Mouse (Mus musculus): ENCODE data around the gene Nms. TPM values are rescaled to one million over a fixed set of nuclear protein-coding genes. Genes with fewer than 3 reads are reported as not detected.

Nms gene
- total and polyA plus RNA-seq, 3 experiments, result not detected

GRCm38 (mm10) chr1:38903985-38904384 lies 35.0 kb upstream of the Nms start:
- in situ Hi-C loops (cut with MboI; ENCODE audit: low pct_ligation_motif_present, low pct_unique_long_range_greater_than_20kb, low sequenced_read_pairs), result no loop called here
- H3K79me2 ChIP-seq (replicated peaks; ENCODE audit: control insufficient read depth, extremely low read depth, insufficient read depth, poor library complexity, severe bottlenecking), result no peaks in the 10 kb centered on the region
- no peak overlapping the region for H3K4me2 ChIP-seq (ENCODE audit: insufficient read depth, low read depth, poor library complexity, severe bottlenecking)
- peaks cover 9% of the 10 kb centered on the region for H3K9me3 ChIP-seq (replicated peaks; ENCODE audit: low read length)
- H3K4me3 ChIP-seq (replicated peaks in 1 of 3; ENCODE audit: low read depth in 2 of 3, low read length in 2 of 3, poor library complexity in 1 of 3), result no peak overlapping the region
- TF ChIP-seq POLR2A (IDR thresholded peaks at IDR 0.05; ENCODE audit: low read depth, low read length) (no peak), USF2 (conservative IDR thresholded peaks at IDR 0.05; ENCODE audit: low read depth, low read length) (no peak), EP300 (IDR thresholded peaks at IDR 0.05; ENCODE audit: low read length) (no peak), MEF2A (IDR thresholded peaks at IDR 0.05; ENCODE audit: borderline replicate concordance, low read depth, low read length) (no peak), ZC3H11A (IDR thresholded peaks at IDR 0.05; ENCODE audit: low read depth, low read length) (no peak), RCOR1 (conservative IDR thresholded peaks at IDR 0.05; ENCODE audit: low read depth, low read length) (no peak), BHLHE40 (IDR thresholded peaks at IDR 0.05; ENCODE audit: low read depth, low read length) (no peak), RAD21 (IDR thresholded peaks at IDR 0.05; ENCODE audit: low read depth, low read length) (no peak), ZMIZ1 (IDR thresholded peaks at IDR 0.05; ENCODE audit: low read depth, low read length) (no peak), UBTF (IDR thresholded peaks at IDR 0.05; ENCODE audit: low read depth, low read length) (no peak), USF1 (IDR thresholded peaks at IDR 0.05; ENCODE audit: low read depth, low read length) (no peak), GABPA (IDR thresholded peaks at IDR 0.05; ENCODE audit: insufficient replicate concordance, low read depth, low read length) (no peak)
- no peak for DNase-seq (ENCODE audit: extremely low read depth)
- dilution Hi-C loops (cut with MboI; ENCODE audit: extremely low pct_ligation_motif_present, extremely low pct_unique_long_range_greater_than_20kb, low sequenced_read_pairs), result no loop called here
- H3K27me3 ChIP-seq (replicated peaks), result no peaks in the 10 kb centered on the region
- H3K36me3 ChIP-seq (replicated peaks in 1 of 2; ENCODE audit: control insufficient read depth in 1 of 2, insufficient read depth in 1 of 2, low read length in 1 of 2), result no peaks in the 10 kb centered on the region
- no peak overlapping the region for H3K9ac ChIP-seq (ENCODE audit: insufficient read depth, low read depth)
- no peak overlapping the region for H3K27ac ChIP-seq (ENCODE audit: insufficient read depth, low read depth)
- H3K4me1 ChIP-seq (ENCODE audit: control insufficient read depth in 1 of 2, insufficient read depth in 2 of 2), result peaks cover 4 to 41% of the 10 kb centered on the region in 2 experiments; a peak in 3 of 4 replicates

- dilution Hi-C loops (cut with MboI; ENCODE audit: extremely low pct_ligation_motif_present, extremely low pct_unique_long_range_greater_than_20kb, low sequenced_read_pairs), result no loop called here
- in situ Hi-C loops (cut with MboI; ENCODE audit: low pct_ligation_motif_present, low pct_unique_long_range_greater_than_20kb, low sequenced_read_pairs), result no loop called here
- Histone ChIP-seq H3K9me3 (replicated peaks; ENCODE audit: low read length) (peaks cover 2% of the 10 kb centered on the region), H3K9ac (ENCODE audit: insufficient read depth, low read depth) (no peak overlapping the region), H3K27ac (ENCODE audit: insufficient read depth, low read depth) (no peak overlapping the region), H3K79me2 (replicated peaks; ENCODE audit: control insufficient read depth, extremely low read depth, insufficient read depth, poor library complexity, severe bottlenecking) (no peaks in the 10 kb centered on the region), H3K4me1 (ENCODE audit: control insufficient read depth in 1 of 2, insufficient read depth in 2 of 2) (no peaks in the 10 kb centered on the region), H3K27me3 (replicated peaks) (no peaks in the 10 kb centered on the region), H3K4me3 (replicated peaks in 1 of 3; ENCODE audit: low read depth in 2 of 3, low read length in 2 of 3, poor library complexity in 1 of 3) (no peak overlapping the region), H3K4me2 (ENCODE audit: insufficient read depth, low read depth, poor library complexity, severe bottlenecking) (no peak overlapping the region), H3K36me3 (replicated peaks in 1 of 2; ENCODE audit: control insufficient read depth in 1 of 2, insufficient read depth in 1 of 2, low read length in 1 of 2) (no peaks in the 10 kb centered on the region)
- TF ChIP-seq MXI1 (IDR thresholded peaks at IDR 0.05; ENCODE audit: low read depth, low read length), result no peak
- no peak for TF ChIP-seq CHD2 (IDR thresholded peaks at IDR 0.05; ENCODE audit: low read length)
- TF ChIP-seq USF1 (IDR thresholded peaks at IDR 0.05; ENCODE audit: low read depth, low read length), result no peak
- no peak for TF ChIP-seq ZMIZ1 (IDR thresholded peaks at IDR 0.05; ENCODE audit: low read depth, low read length)
- no peak for TF ChIP-seq JUND (conservative IDR thresholded peaks at IDR 0.05; ENCODE audit: low read depth, low read length)
- no peak for TF ChIP-seq SMC3 (IDR thresholded peaks at IDR 0.05; ENCODE audit: low read depth, low read length)
- no peak for TF ChIP-seq SIN3A (IDR thresholded peaks at IDR 0.05; ENCODE audit: low read length)
- TF ChIP-seq UBTF (IDR thresholded peaks at IDR 0.05; ENCODE audit: low read depth, low read length), result no peak
- no peak for TF ChIP-seq POLR2A (IDR thresholded peaks at IDR 0.05; ENCODE audit: low read depth, low read length)
- no peak for TF ChIP-seq GABPA (IDR thresholded peaks at IDR 0.05; ENCODE audit: insufficient replicate concordance, low read depth, low read length)
- TF ChIP-seq KAT2A (IDR thresholded peaks at IDR 0.05; ENCODE audit: insufficient replicate concordance, low read length), result no peak
- TF ChIP-seq RAD21 (IDR thresholded peaks at IDR 0.05; ENCODE audit: low read depth, low read length), result no peak
- no peak for TF ChIP-seq CHD1 (IDR thresholded peaks at IDR 0.05; ENCODE audit: low read depth, low read length)
- DNase-seq (ENCODE audit: extremely low read depth), result no peak
Observed at GRCm38 (mm10) chr1:38928996-38929395, 10.0 kb upstream of the Nms start.

Data from CH12.LX (cell line).